In genomic region chr4:109471606-109472005, GRCm38 (mm10) we compare ENCODE assay signal across 32 mouse cellular contexts. TPM values are rescaled to one million over a fixed set of nuclear protein-coding genes. Genes with fewer than 3 reads are reported as not detected.
A peak's percentile ranks its signal among the peaks of the same experiment; 100 is the strongest.
DNase-seq lines count a peak whose midpoint lies in the region; ATAC-seq and TF ChIP-seq lines count a peak whose summit lies in the region.
"Had no signal": no experiment of that assay in that cellular context is flagged by ENCODE, and none has a peak within 500 bp of the region (broad histone marks: within the 10 kb centered on the region; RNA-seq: fewer than 3 reads in every experiment).

No protein-coding gene starts in this region.

- H3K4me1 ChIP-seq in midbrain, postnatal 0 days (ENCODE audit: insufficient read depth, low read length): no peaks in the 10 kb centered on the region; the same call in 1 of the 2 replicates
- H3K4me1 ChIP-seq in midbrain, embryonic 16.5 days (ENCODE audit: control insufficient read depth, insufficient read depth, low read length): peaks cover 20% of the 10 kb centered on the region

- no peaks in the 10 kb centered on the region for H3K36me3 ChIP-seq in midbrain, postnatal 0 days (ENCODE audit: insufficient read depth, low read length)
- H3K36me3 ChIP-seq in midbrain, embryonic 16.5 days (ENCODE audit: control insufficient read depth, insufficient read depth, low read length): 0 out of 2 replicates have a peak, but pooled peaks cover 6% of the 10 kb centered on the region
- H3K36me3 ChIP-seq: limb, embryonic 15.5 days had no signal

- no peak for ATAC-seq in midbrain, postnatal 0 days (ENCODE audit: low FRiP score)
- ATAC-seq in midbrain, embryonic 16.5 days: no peak
- no peak for ATAC-seq in inflammation-experienced regulatory T-cells, adult 6 months
- ATAC-seq: forebrain, embryonic 15.5 days; hindbrain, postnatal 0 days; intestine, postnatal 0 days had no signal

- no peak overlapping the region for H3K4me2 ChIP-seq in midbrain, postnatal 0 days (ENCODE audit: low read depth, low read length, poor library complexity, severe bottlenecking)
- no peak overlapping the region for H3K4me2 ChIP-seq in midbrain, embryonic 16.5 days (ENCODE audit: low read length)
- H3K4me2 ChIP-seq: forebrain, embryonic 15.5 days; heart, embryonic 12.5 days; limb, embryonic 15.5 days; neural tube, embryonic 12.5 days had no signal

- DNase-seq in layer of hippocampus, adult 2 months (ENCODE audit: low spot score in 2 of 2): no peak
- DNase-seq in layer of hippocampus, adult 18-20 months (ENCODE audit: low spot score in 2 of 2): no peak
- no peak for DNase-seq in midbrain, postnatal 0 days (ENCODE audit: low spot score)
- DNase-seq in brain, adult 2 months (ENCODE audit: low read depth, low spot score): peak; percentile 18
- no peak for DNase-seq in testis, postnatal 14 days (ENCODE audit: low spot score)
- DNase-seq: adrenal gland, postnatal 14 days; cerebellum, adult 11 months; cerebellum, adult 9-11 months; gastrocnemius, postnatal 10 days; heart, adult 11 months; heart, postnatal 10 days; kidney, postnatal 25 days; layer of hippocampus, adult 9-11 months; right cerebral cortex, postnatal 14 days; thymus, postnatal 25 days had no signal

- H3K4me3 ChIP-seq in layer of hippocampus, adult 2 months: no peak overlapping the region
- no peak overlapping the region for H3K4me3 ChIP-seq in midbrain, postnatal 0 days (ENCODE audit: low read depth, low read length)
- H3K4me3 ChIP-seq in midbrain, embryonic 16.5 days (ENCODE audit: low read depth, low read length): no peak overlapping the region
- H3K4me3 ChIP-seq: embryonic facial prominence, embryonic 10.5 days; forebrain, embryonic 15.5 days; heart, embryonic 12.5 days; limb, embryonic 15.5 days; midbrain, embryonic 10.5 days; neural tube, embryonic 12.5 days had no signal

- H3K9me3 ChIP-seq in midbrain, postnatal 0 days (ENCODE audit: low read length): no peaks in the 10 kb centered on the region
- no peaks in the 10 kb centered on the region for H3K9me3 ChIP-seq in midbrain, embryonic 16.5 days (replicated peaks; ENCODE audit: control insufficient read depth, low read length, poor library complexity, severe bottlenecking)
- H3K9me3 ChIP-seq: embryonic facial prominence, embryonic 10.5 days; forebrain, embryonic 15.5 days; heart, embryonic 12.5 days; limb, embryonic 15.5 days; midbrain, embryonic 10.5 days; neural tube, embryonic 12.5 days had no signal

- no peak overlapping the region for H3K27ac ChIP-seq in layer of hippocampus, adult 2 months
- H3K27ac ChIP-seq in midbrain, postnatal 0 days (ENCODE audit: low read depth, low read length): no peak overlapping the region
- H3K27ac ChIP-seq in midbrain, embryonic 16.5 days (ENCODE audit: low read length): no peak overlapping the region
- H3K27ac ChIP-seq: embryonic facial prominence, embryonic 10.5 days; forebrain, embryonic 15.5 days; hindbrain, postnatal 0 days; limb, embryonic 15.5 days; midbrain, embryonic 10.5 days; neural tube, embryonic 12.5 days had no signal

- H3K27me3 ChIP-seq in midbrain, postnatal 0 days (ENCODE audit: insufficient read depth, low read length): no peaks in the 10 kb centered on the region
- H3K27me3 ChIP-seq in midbrain, embryonic 16.5 days (ENCODE audit: control insufficient read depth, insufficient read depth, low read depth, low read length): no peaks in the 10 kb centered on the region
- H3K27me3 ChIP-seq: forebrain, embryonic 15.5 days; heart, embryonic 12.5 days; limb, embryonic 15.5 days; neural tube, embryonic 12.5 days had no signal

- no peak overlapping the region for H3K9ac ChIP-seq in midbrain, postnatal 0 days (replicated peaks; ENCODE audit: low read length, poor library complexity, severe bottlenecking)
- H3K9ac ChIP-seq in midbrain, embryonic 16.5 days (ENCODE audit: low read depth, low read length): no peak overlapping the region
- H3K9ac ChIP-seq: forebrain, embryonic 15.5 days; heart, embryonic 12.5 days; limb, embryonic 15.5 days; neural tube, embryonic 12.5 days had no signal

- TF ChIP-seq CTCF in layer of hippocampus, adult 2 months (conservative IDR thresholded peaks at IDR 0.05): 0 out of 2 replicates have a peak, but pooled peaks have one; percentile 9
- peak; percentile 15; the same call in 1 of the 2 replicates for TF ChIP-seq CTCF in midbrain, postnatal 0 days (IDR thresholded peaks at IDR 0.05)

RNA-seq across cellular contexts. Expression of gene Rnf11, which starts 12.9 kb away (rescaled TPM):
- total RNA-seq in layer of hippocampus, adult 2 months (2021): 100 to 1,000 TPM; 167 to 177 TPM
- 100 to 1,000 TPM; 177 to 178 TPM for total RNA-seq in layer of hippocampus, adult 18-20 months (2021)
- total RNA-seq in midbrain, postnatal 0 days (2014; rRNA removed): 158 TPM in 2 replicates
- 83.4 and 89.3 TPM in 2 replicates for polyA plus RNA-seq in midbrain, postnatal 0 days (2015; fragmentation: Nextera tagmentation; extraction: Ambion mirVana)
- polyA plus RNA-seq in midbrain, embryonic 16.5 days (2015; fragmentation: Nextera tagmentation; extraction: Ambion mirVana): 64.3 and 68.5 TPM in 2 replicates
- polyA plus RNA-seq in inflammation-experienced regulatory T-cells, adult 6 months (2017; shearing (Covaris generic)): 1 to 10 TPM; 6.3 to 8.1 (median 6.9) TPM

RNA-seq across cellular contexts. Expression of gene 4930522H14Rik, which starts 59.5 kb away (rescaled TPM):
- not detected for total RNA-seq in layer of hippocampus, adult 2 months (2021)
- total RNA-seq in layer of hippocampus, adult 18-20 months (2021): not detected
- not detected in 2 replicates for total RNA-seq in midbrain, postnatal 0 days (2014; rRNA removed)
- not detected in 2 replicates for polyA plus RNA-seq in midbrain, postnatal 0 days (2015; fragmentation: Nextera tagmentation; extraction: Ambion mirVana)
- polyA plus RNA-seq in midbrain, embryonic 16.5 days (2015; fragmentation: Nextera tagmentation; extraction: Ambion mirVana): not detected in 2 replicates
- polyA plus RNA-seq in inflammation-experienced regulatory T-cells, adult 6 months (2017; shearing (Covaris generic)): not detected
- total RNA-seq: adrenal gland, postnatal 14 days; common myeloid progenitor, adult 5-6 weeks; gastrocnemius, postnatal 10 days; heart, postnatal 10 days; hindbrain, postnatal 0 days; left cerebral cortex, adult 18-20 months; left cerebral cortex, postnatal 25 days had no signal
- polyA plus RNA-seq: embryonic facial prominence, embryonic 10.5 days; forebrain, embryonic 15.5 days; heart, embryonic 12.5 days; hindbrain, embryonic 11.5 days; hindbrain, postnatal 0 days; intestine, postnatal 0 days; kidney, embryonic 14.5 days; limb, embryonic 15.5 days; lung, embryonic 16.5 days; midbrain, embryonic 10.5 days; neural tube, embryonic 12.5 days; spleen, adult 2 months had no signal
